Mouse (Mus musculus): ENCODE measurements around the gene Zdhhc1.

- TF ChIP-seq ZC3H11A (IDR thresholded peaks at IDR 0.05; ENCODE audit: borderline replicate concordance, low read depth, low read length) (no peak), HCFC1 (IDR thresholded peaks at IDR 0.05; ENCODE audit: borderline replicate concordance, insufficient read depth, low read length) (no peak)
Observed at GRCm38 (mm10) chr8:105493495-105493894, 3.2 kb downstream of the Zdhhc1 start.

Data from ES-E14 (cell line).